Mouse (Mus musculus) myocyte (in vitro differentiated cells): ENCODE data around the gene Gimap7.

Source experiments
- E2F4 ChIP-seq: IDR thresholded peaks from one replicate; pipeline ENCODE4 v1.6.1; 2011; ENCODE audit warnings: mild to moderate bottlenecking, control low read depth, moderate library complexity; ENCODE audit not compliant: insufficient read depth
- POLR2A ChIP-seq: IDR thresholded peaks from one replicate; pipeline ENCODE4 v1.6.1; 2011; ENCODE audit warnings: low read depth, mild to moderate bottlenecking, control low read depth, moderate library complexity; ENCODE audit not compliant: insufficient read length
- POLR2AphosphoS2 ChIP-seq: IDR thresholded peaks from one replicate; pipeline ENCODE4 v1.6.1; 2011; ENCODE audit warnings: low read depth, control low read depth; ENCODE audit not compliant: insufficient read length
- USF1 ChIP-seq: IDR thresholded peaks from one replicate; pipeline ENCODE4 v1.6.1; 2011; ENCODE audit warnings: low read depth, mild to moderate bottlenecking, control low read depth, moderate library complexity

- TF ChIP-seq USF1 (no peak), POLR2A (no peak), POLR2AphosphoS2 (no peak), E2F4 (no peak)
Observed at GRCm38 (mm10) chr6:48684806-48685205, 33.6 kb upstream of the Gimap7 start.
